Mouse (Mus musculus) liver, embryonic 14.5 days (tissue): Measurements from ENCODE around the gene D430019H16Rik. TPM values are rescaled to one million over a fixed set of nuclear protein-coding genes. Genes with fewer than 3 reads are reported as not detected.

Experiments
- ATAC-seq: fragments of 200-750 bp; cut with Nextera tagmentation; 2 replicates; pipeline ENCODE4 v1.8.0; 2017; ENCODE audit warnings: moderate number of reproducible peaks, mild to moderate bottlenecking, moderate library complexity; ENCODE audit not compliant: insufficient read depth
- DNase-seq, 3 experiments: peaks; one replicate each; pipeline ENCODE4 v3.0.0-alpha.2; 2012 to 2013; ENCODE audit warnings: low read depth in 3 of 3, low spot score in 3 of 3
- H3K27ac ChIP-seq: fragments of 300-500 bp; sonication (generic); 2 replicates; pipeline ENCODE4 v1.5.1; 2014; ENCODE audit warnings: moderate library complexity, mild to moderate bottlenecking, control low read depth, inconsistent platforms
- H3K27me3 ChIP-seq: fragments of 300-500 bp; sonication (generic); 2 replicates; pipeline ENCODE4 v1.6.1; 2014; ENCODE audit warnings: mild to moderate bottlenecking, low read length, moderate library complexity; ENCODE audit not compliant: control insufficient read depth, insufficient read depth
- H3K36me3 ChIP-seq: fragments of 300-500 bp; sonication (generic); replicated peaks from 2 replicates; pipeline ENCODE4 v1.6.1; 2014; ENCODE audit warnings: low read depth; ENCODE audit not compliant: control insufficient read depth, insufficient read depth
- H3K4me1 ChIP-seq, 2 experiments: fragments of 200-500 bp in 1 of 2; fragments of 300-500 bp in 1 of 2; sonication (generic) in 1 of 2; replicated peaks; 2 replicates each; pipeline ENCODE4 v1.6.1; 2012 to 2014; ENCODE audit warnings: antibody characterized with exemption in 1 of 2, inconsistent platforms in 1 of 2, low read length in 1 of 2; ENCODE audit not compliant: control insufficient read depth in 2 of 2, insufficient read depth in 2 of 2
- H3K4me2 ChIP-seq: fragments of 300-500 bp; sonication (generic); 2 replicates; pipeline ENCODE4 v1.6.1; 2014; ENCODE audit warnings: low read depth, mild to moderate bottlenecking, control low read depth, moderate library complexity
- H3K4me3 ChIP-seq, 2 experiments: fragments of 200-500 bp in 1 of 2; fragments of 300-500 bp in 1 of 2; sonication (generic) in 1 of 2; 2 replicates each; pipeline ENCODE4 v1.5.1; 2012 to 2014; ENCODE audit warnings: low read depth in 2 of 2, low read length in 2 of 2, mild to moderate bottlenecking in 2 of 2, control low read depth in 1 of 2, inconsistent platforms in 1 of 2, moderate library complexity in 1 of 2; ENCODE audit not compliant: insufficient read depth in 1 of 2
- H3K9ac ChIP-seq: fragments of 300-500 bp; sonication (generic); replicated peaks from 2 replicates; pipeline ENCODE4 v1.6.1; 2014; ENCODE audit warnings: mild to moderate bottlenecking, control low read depth, moderate library complexity
- H3K9me3 ChIP-seq: fragments of 300-500 bp; sonication (generic); 2 replicates; pipeline ENCODE4 v1.6.1; 2016; ENCODE audit warnings: low read length, mixed read lengths; ENCODE audit not compliant: control insufficient read depth
- CTCF ChIP-seq: IDR thresholded peaks from 2 replicates; pipeline ENCODE4 v1.5.1; 2016; ENCODE audit warnings: antibody characterized with exemption, low read depth, control low read depth
- EP300 ChIP-seq: IDR thresholded peaks from 2 replicates; pipeline ENCODE4 v1.6.1; 2016; ENCODE audit warnings: antibody characterized with exemption, low read depth
- WGBS: fragments of 180-500 bp; shearing (Covaris S2); extraction: QIAGEN DNeasy Blood & Tissue Kit; methylation state at CpG from one replicate; pipeline ENCODE4 v1.1.7; 2014; ENCODE audit not compliant: insufficient replicate concordance; 5-methylcytosine and 5-hydroxymethylcytosine counted together
- polyA plus RNA-seq, 2 experiments: library from polyadenylated mRNA; depleted of rRNA in 1 of 2; stranded (reverse) in 1 of 2; unstranded in 1 of 2; fragments of >200 nt; fragmentation: Nextera tagmentation in 1 of 2; extraction: Ambion mirVana in 1 of 2; gene quantifications; 2 replicates each; pipeline versions ENCODE4 v1.2.1 to v1.2.3; 2012 to 2014

D430019H16Rik gene
- polyA plus RNA-seq, 2 experiments = 0.03 to 0.23 TPM

DNA sequence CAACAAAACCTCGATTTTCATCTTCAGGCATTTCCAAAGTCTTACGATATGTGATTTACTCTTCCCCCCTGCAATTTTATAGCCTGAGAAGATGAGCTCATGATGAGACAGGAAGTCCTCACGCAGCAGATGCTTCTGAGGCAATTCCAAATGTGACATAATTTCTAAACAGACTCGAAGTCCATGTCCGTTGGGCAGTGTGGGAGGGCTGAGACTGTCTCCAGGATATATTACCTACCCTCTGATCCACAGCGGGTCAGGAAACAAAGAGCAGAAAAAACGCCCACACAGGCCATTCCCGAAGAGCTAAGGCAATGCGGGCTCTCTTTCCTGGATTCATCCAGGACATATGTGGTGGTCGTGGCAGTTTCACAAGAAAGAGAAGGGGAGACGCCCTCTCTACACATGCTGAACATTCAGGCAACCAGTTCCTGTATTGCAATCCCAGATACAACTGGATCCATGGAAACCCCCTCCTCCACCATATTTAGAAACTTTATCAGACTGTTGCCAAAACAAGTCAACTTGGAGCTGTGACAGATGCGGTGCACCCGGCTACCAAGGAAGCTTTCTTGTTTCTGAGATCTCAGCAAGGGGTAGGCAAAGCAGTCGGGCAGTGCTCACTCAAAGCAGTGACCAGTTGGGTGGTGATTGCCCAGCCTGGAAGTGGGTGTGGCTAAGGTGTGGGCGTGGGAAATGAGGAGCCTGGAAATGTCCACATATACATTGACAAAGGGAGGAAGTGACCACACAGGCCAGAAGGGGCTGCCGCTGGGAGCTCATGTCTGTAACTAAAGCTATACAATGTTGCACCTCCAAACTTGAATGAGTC lies 58.2 kb downstream of the D430019H16Rik start:
- Histone ChIP-seq H3K36me3 (no peaks in the 10 kb centered on the region), H3K9ac (no peak overlapping the region), H3K4me3 (no peak overlapping the region), H3K9me3 (no peaks in the 10 kb centered on the region), H3K27ac (no peak overlapping the region), H3K4me2 (no peak overlapping the region), H3K27me3 (no peaks in the 10 kb centered on the region), H3K4me1 (no peaks in the 10 kb centered on the region)
- DNase-seq = no peak
- WGBS = 51% methylated on average over 16 of the region's 16 CpGs
- TF ChIP-seq CTCF (no peak), EP300 (no peak)
- ATAC-seq = no peak

DNA sequence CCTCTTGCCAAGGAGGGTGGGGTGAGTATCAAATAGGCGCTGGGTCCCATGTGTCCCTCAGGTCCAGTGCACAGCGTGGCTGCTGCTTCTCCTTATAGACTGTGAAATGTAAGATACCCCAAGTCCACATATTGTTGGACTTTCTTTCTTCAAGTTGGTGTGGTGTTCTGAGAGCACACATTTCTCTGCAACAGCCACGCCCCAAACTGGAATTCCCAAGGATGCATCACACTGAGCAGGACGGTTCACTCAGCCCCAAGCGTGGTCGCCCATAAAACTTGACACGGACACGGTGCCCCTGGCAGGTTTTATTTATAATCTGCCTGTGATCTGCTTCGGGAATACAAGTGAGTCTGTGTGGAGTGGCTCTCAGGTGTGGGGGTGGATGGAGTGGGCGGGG lies 60.5 kb downstream of the D430019H16Rik start:
- H3K9me3 ChIP-seq = no peaks in the 10 kb centered on the region
- H3K4me3 ChIP-seq = no peak overlapping the region
- no peaks in the 10 kb centered on the region for H3K27me3 ChIP-seq
- TF ChIP-seq CTCF (no peak), EP300 (no peak)
- H3K27ac ChIP-seq = no peak overlapping the region
- no peak overlapping the region for H3K9ac ChIP-seq
- ATAC-seq (no peak), DNase-seq (no peak)
- H3K4me1 ChIP-seq = no peaks in the 10 kb centered on the region
- 66% methylated on average over 10 of the region's 10 CpGs for WGBS
- no peaks in the 10 kb centered on the region for H3K36me3 ChIP-seq
- H3K4me2 ChIP-seq = no peak overlapping the region

DNA sequence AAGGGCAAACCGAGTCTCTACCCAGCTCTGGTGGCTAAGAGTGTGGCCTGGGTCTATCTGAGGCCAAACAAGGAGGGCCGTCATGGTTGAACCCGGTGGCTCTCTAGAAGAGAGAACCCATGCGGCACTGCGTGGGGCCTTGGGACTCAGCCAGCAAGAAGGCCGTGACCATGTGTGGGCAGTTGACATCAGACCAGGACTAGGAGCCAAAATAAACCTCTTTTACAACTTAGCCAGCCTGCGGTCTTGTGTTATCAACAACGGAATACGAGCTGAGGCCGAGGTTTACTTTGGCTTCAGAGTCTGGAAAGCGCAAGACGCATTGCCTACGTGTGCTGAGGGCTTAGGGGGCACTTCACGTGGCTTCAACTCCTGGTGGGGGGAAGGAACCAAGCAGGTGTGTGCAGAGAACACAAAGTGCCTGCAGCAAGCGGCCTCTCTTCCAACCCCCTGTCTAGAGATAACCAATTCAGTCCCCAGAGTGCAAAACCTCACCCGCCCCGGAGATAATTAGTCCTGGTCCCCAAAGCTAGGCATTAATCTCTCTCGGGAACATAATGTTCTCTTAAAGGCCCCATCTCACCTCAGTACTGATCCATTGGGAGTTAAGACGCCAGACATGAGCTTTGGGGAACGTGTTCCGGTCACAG lies 63.5 kb downstream of the D430019H16Rik start:
- no peaks in the 10 kb centered on the region for H3K9me3 ChIP-seq
- no peak overlapping the region for H3K4me2 ChIP-seq
- H3K36me3 ChIP-seq = no peaks in the 10 kb centered on the region
- H3K27ac ChIP-seq = no peak overlapping the region
- H3K9ac ChIP-seq = no peak overlapping the region
- no peak overlapping the region for H3K4me3 ChIP-seq
- TF ChIP-seq CTCF (no peak), EP300 (no peak)
- DNase-seq (no peak), ATAC-seq (no peak)
- 70% methylated on average over 21 of the region's 21 CpGs for WGBS
- H3K27me3 ChIP-seq = no peaks in the 10 kb centered on the region
- H3K4me1 ChIP-seq = no peaks in the 10 kb centered on the region

- no peaks in the 10 kb centered on the region for H3K4me1 ChIP-seq
- no peak for DNase-seq
- WGBS = 58% methylated on average over 2 of the region's 2 CpGs
- no peak for ATAC-seq
- H3K9ac ChIP-seq = no peak overlapping the region
- no peak overlapping the region for H3K4me3 ChIP-seq
- H3K27me3 ChIP-seq = no peaks in the 10 kb centered on the region
- H3K27ac ChIP-seq = no peak overlapping the region
- no peak overlapping the region for H3K4me2 ChIP-seq
- no peaks in the 10 kb centered on the region for H3K36me3 ChIP-seq
- TF ChIP-seq CTCF = no peak
- no peak for TF ChIP-seq EP300
- H3K9me3 ChIP-seq = no peaks in the 10 kb centered on the region
Observed at GRCm38 (mm10) chr12:105519851-105520250, 66.2 kb downstream of the D430019H16Rik start.

DNA sequence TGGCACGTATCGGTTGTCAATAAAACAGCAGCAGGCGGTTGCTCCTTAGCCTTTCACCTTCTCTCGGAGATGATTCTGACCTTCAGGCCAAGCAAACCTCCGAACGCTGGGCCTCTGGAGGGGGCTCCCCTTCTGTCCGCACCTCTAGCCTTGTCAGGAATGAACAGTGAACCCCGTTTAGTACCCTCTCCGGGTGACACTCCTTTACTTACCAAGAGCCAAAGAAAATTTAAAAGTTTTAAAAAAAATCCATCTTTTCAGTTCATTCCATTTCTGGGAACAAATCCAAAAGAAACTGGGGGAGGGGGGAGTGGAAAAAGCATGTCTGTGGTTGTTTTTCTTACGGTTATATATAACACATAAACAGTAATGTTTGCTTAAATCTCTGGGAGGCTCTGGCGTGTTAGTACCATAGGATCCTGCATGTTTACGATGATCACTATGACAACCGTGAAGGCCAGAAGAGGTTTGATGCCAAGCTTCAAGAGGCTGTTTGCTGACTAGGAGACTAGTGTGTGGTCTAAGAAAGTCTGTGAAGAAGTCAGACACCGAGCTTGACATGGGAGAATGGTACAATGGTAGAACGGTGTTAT lies 67.6 kb downstream of the D430019H16Rik start:
- ATAC-seq = no peak
- Histone ChIP-seq H3K4me3 (no peak overlapping the region), H3K4me1 (no peaks in the 10 kb centered on the region), H3K9me3 (no peaks in the 10 kb centered on the region), H3K4me2 (no peak overlapping the region), H3K9ac (no peak overlapping the region), H3K36me3 (no peaks in the 10 kb centered on the region), H3K27me3 (no peaks in the 10 kb centered on the region), H3K27ac (no peak overlapping the region)
- TF ChIP-seq EP300 (no peak), CTCF (no peak)
- whole genome bisulfite sequencing = 70% methylated on average over 15 of the region's 15 CpGs
- no peak for DNase-seq
